Mouse (Mus musculus) limb, embryonic 14.5 days (tissue): ENCODE measurements around the gene Prdx2. TPM values are rescaled to one million over a fixed set of nuclear protein-coding genes. Genes with fewer than 3 reads are reported as not detected.

Experiments
- ATAC-seq: fragments of 200-750 bp; cut with Nextera tagmentation; 2 replicates; pipeline ENCODE4 v1.8.0; 2017; ENCODE audit warnings: low read depth, moderate number of reproducible peaks, moderate TSS enrichment; ENCODE audit not compliant: low FRiP score
- DNase-seq: peaks from one replicate; pipeline ENCODE4 v3.0.0-alpha.2; 2015; ENCODE audit warnings: low spot score
- H3K27ac ChIP-seq: fragments of 300-500 bp; sonication (generic); replicated peaks from 2 replicates; pipeline ENCODE4 v1.5.1; 2014; ENCODE audit warnings: low read depth, mild to moderate bottlenecking, low read length, moderate library complexity, mixed read lengths
- H3K27me3 ChIP-seq: fragments of 300-500 bp; sonication (generic); 2 replicates; pipeline ENCODE4 v1.6.1; 2014; ENCODE audit warnings: low read length, mixed read lengths; ENCODE audit not compliant: control insufficient read depth, insufficient read depth
- H3K36me3 ChIP-seq: fragments of 300-500 bp; sonication (generic); 2 replicates; pipeline ENCODE4 v1.6.1; 2014; ENCODE audit warnings: mild to moderate bottlenecking, low read length, moderate library complexity, mixed read lengths; ENCODE audit not compliant: control insufficient read depth, insufficient read depth
- H3K4me1 ChIP-seq: fragments of 300-500 bp; sonication (generic); 2 replicates; pipeline ENCODE4 v1.6.1; 2014; ENCODE audit warnings: antibody characterized with exemption, low read length, mixed read lengths; ENCODE audit not compliant: control insufficient read depth, insufficient read depth
- H3K4me2 ChIP-seq: fragments of 300-500 bp; sonication (generic); replicated peaks from 2 replicates; pipeline ENCODE4 v1.6.1; 2014; ENCODE audit warnings: low read depth, mild to moderate bottlenecking, low read length, moderate library complexity; ENCODE audit not compliant: severe bottlenecking
- H3K4me3 ChIP-seq: fragments of 300-500 bp; sonication (generic); replicated peaks from 2 replicates; pipeline ENCODE4 v1.5.1; 2014; ENCODE audit warnings: low read length
- H3K9ac ChIP-seq: fragments of 300-500 bp; sonication (generic); 2 replicates; pipeline ENCODE4 v1.6.1; 2014; ENCODE audit warnings: mild to moderate bottlenecking, low read depth, low read length, moderate library complexity; ENCODE audit not compliant: severe bottlenecking
- H3K9me3 ChIP-seq: fragments of 300-500 bp; sonication (generic); 2 replicates; pipeline ENCODE4 v1.6.1; 2016; ENCODE audit warnings: low read length; ENCODE audit not compliant: control insufficient read depth
- POLR2A ChIP-seq: fragments of 200-500 bp; IDR thresholded peaks from 2 replicates; pipeline ENCODE4 v1.8.0; 2012; ENCODE audit warnings: inconsistent platforms, mild to moderate bottlenecking, moderate library complexity, borderline replicate concordance; ENCODE audit not compliant: insufficient read depth, insufficient read length; ENCODE audit errors: extremely low read depth
- WGBS: fragments of 180-500 bp; shearing (Covaris S2); extraction: QIAGEN DNeasy Blood & Tissue Kit; methylation state at CpG from one replicate; pipeline ENCODE4 v1.1.7; 2014; 5-methylcytosine and 5-hydroxymethylcytosine counted together
- polyA plus RNA-seq, 2 experiments: library from polyadenylated mRNA; depleted of rRNA in 1 of 2; stranded (reverse) in 1 of 2; unstranded in 1 of 2; fragments of >200 nt; fragmentation: Nextera tagmentation in 1 of 2; extraction: Ambion mirVana in 1 of 2; gene quantifications; 2 replicates each; pipeline versions ENCODE4 v1.2.1 to v1.2.3; 2012 to 2014

Prdx2 gene
- polyA plus RNA-seq, 2 experiments, result 405 to 839 TPM

DNA sequence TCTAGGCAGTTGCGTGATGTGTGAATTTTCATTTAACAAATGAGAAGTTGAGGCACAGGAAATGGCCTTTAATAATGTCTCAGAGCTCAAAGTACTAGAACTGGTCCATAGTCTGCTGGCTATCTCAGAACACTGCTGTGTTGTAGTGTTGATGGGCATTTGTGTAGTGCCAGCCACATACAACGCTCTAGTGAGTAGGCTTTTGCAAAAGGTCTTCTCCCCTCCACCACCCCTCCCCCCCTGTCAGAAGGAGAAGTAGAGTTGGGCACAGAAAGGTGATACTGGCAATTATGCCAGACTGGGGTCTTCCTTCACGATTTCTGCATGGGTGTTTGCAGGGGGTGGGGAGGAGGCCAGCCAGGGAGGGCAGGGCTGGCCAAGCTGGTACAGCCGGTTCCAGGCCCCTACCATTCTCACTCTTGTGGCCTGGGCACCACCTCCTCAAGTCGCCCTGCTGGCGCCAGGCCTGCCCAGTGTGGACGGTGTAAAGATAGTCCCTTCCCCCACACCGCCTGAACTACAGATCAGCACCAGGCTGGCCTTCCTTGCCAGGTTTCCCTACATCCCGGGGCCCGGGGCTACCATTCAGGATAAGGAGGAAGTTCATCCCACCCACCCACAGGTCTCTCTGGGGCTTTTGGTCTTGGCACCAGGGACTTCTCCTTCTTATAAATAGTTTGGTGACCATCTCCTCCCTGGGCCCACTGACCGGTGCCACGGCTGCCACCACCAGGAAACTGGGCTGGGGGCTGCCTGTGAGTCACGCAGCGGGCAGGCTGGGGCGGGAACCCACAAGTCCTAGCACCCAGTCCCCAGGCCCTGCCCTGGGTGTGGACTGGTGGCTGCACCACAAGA, 12.5 kb downstream of the Prdx2 start:
- ATAC-seq (no peak), DNase-seq (no peak)
- peaks cover 12% of the 10 kb centered on the region for H3K27me3 ChIP-seq
- H3K27ac ChIP-seq, result no peak overlapping the region
- H3K4me1 ChIP-seq, result peaks cover 46% of the 10 kb centered on the region
- no peak for TF ChIP-seq POLR2A
- no peaks in the 10 kb centered on the region for H3K9me3 ChIP-seq
- no peaks in the 10 kb centered on the region for H3K36me3 ChIP-seq
- no peak overlapping the region for H3K4me2 ChIP-seq
- no peak overlapping the region for H3K4me3 ChIP-seq
- no peak overlapping the region for H3K9ac ChIP-seq
- WGBS, result 76% methylated on average over 15 of the region's 15 CpGs

DNA sequence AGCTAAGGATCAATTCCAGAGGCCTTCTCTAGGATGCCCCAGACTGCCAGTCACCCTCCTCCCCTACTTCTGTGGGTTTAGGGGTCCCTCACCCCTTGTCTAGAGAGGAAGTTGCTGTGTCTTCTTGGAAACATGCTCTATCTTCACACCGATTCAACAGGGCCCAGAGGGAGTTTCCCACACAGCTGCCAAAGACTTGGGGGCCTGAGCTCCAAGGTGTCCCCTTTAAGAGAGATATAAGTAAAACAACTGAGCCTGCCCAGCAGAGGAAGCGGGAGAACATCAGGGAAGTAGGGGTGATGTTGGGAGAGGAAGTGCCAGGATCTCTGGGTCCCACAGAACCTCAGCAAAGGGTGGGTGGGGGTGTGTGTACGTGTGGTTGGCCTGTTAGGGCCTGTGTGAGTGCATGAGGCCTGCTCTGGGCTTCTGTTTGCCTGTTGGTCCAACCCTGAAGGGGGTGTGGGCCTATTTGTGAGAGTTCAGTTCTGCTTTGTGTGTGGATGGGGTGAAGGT, 13.2 kb downstream of the Prdx2 start:
- H3K4me3 ChIP-seq, result no peak overlapping the region
- ATAC-seq (no peak), DNase-seq (no peak)
- no peak overlapping the region for H3K9ac ChIP-seq
- WGBS, result 70% methylated on average over 3 of the region's 3 CpGs
- H3K4me2 ChIP-seq, result no peak overlapping the region
- H3K27ac ChIP-seq, result no peak overlapping the region
- H3K9me3 ChIP-seq, result no peaks in the 10 kb centered on the region
- H3K36me3 ChIP-seq, result no peaks in the 10 kb centered on the region
- no peak for TF ChIP-seq POLR2A
- H3K4me1 ChIP-seq, result peaks cover 39% of the 10 kb centered on the region
- H3K27me3 ChIP-seq, result peaks cover 5% of the 10 kb centered on the region

GRCm38 (mm10) chr8:84984294-84985048, 15.1 kb downstream of the Prdx2 start:
- WGBS, result 10% methylated on average over 16 of the region's 16 CpGs
- no peak for DNase-seq
- Histone ChIP-seq H3K4me1 (peaks cover 31% of the 10 kb centered on the region), H3K9me3 (no peaks in the 10 kb centered on the region), H3K4me3 (no peak overlapping the region), H3K36me3 (no peaks in the 10 kb centered on the region), H3K4me2 (peak overlapping the region; percentile 89), H3K27me3 (no peaks in the 10 kb centered on the region), H3K27ac (no peak overlapping the region; the same call in 1 of the 2 replicates), H3K9ac (no peak overlapping the region)
- no peak for ATAC-seq
- TF ChIP-seq POLR2A, result no peak

DNA sequence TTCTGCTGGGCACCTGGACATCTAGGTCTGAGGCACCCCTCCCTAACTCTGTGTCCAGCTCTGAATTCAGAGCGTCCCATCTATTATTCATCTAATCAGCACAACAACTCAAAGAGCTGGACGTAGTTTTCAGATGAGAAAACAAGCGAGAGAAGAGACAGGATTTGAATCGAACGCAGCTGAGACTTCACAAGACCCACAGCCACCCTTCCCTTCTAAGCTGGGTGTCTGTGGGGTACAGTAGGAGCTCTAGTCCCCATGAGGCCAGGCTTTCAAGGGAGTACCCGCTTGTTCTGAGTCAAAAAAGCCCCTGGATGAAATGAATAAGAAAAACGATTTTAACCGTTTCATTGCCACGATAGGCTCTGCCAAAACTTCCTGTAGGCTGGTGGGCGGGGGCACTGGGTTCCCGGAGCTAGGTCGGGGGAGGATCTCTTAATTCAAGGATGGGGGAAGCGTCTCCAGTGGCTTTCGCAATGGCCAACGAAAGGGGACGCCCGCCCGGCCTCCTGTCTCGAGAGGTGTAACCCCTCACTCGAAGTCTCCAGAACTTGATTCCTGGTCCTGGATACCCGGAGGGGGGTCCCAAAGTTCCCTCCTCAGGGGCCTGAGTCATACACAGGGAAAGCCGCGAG, 15.8 kb downstream of the Prdx2 start:
- Histone ChIP-seq H3K9ac (peak overlapping the region; percentile 42), H3K36me3 (no peaks in the 10 kb centered on the region), H3K4me2 (peak overlapping the region; percentile 89), H3K27ac (no peak overlapping the region), H3K9me3 (no peaks in the 10 kb centered on the region), H3K27me3 (no peaks in the 10 kb centered on the region), H3K4me1 (peaks cover 29% of the 10 kb centered on the region), H3K4me3 (peak overlapping the region; percentile 37)
- DNase-seq, result no peak
- ATAC-seq, result no peak
- under 1% methylated on average over 23 of the region's 23 CpGs for WGBS
- TF ChIP-seq POLR2A, result no peak
